Mouse (Mus musculus) CH12.LX (cell line): ENCODE measurements around the gene Tbc1d2b. TPM values are rescaled to one million over a fixed set of nuclear protein-coding genes. Genes with fewer than 3 reads are reported as not detected.

ENCODE experiments used
- DNase-seq: peaks from one replicate; pipeline ENCODE4 v3.0.0-alpha.2; 2013; ENCODE audit errors: extremely low read depth
- H3K27ac ChIP-seq: 2 replicates; pipeline ENCODE4 v1.5.1; 2012; ENCODE audit warnings: low read depth, mild to moderate bottlenecking, control low read depth, moderate library complexity; ENCODE audit not compliant: insufficient read depth
- H3K27me3 ChIP-seq: replicated peaks from 2 replicates; pipeline ENCODE3; 2012; ENCODE audit warnings: inconsistent platforms
- H3K36me3 ChIP-seq, 2 experiments: replicated peaks in 1 of 2; 2 replicates each; pipeline versions ENCODE3 to v1.6.1; 2012; ENCODE audit warnings: inconsistent platforms in 1 of 2, low read length in 1 of 2, mild to moderate bottlenecking in 1 of 2, mixed read lengths in 1 of 2, moderate library complexity in 1 of 2; ENCODE audit not compliant: control insufficient read depth in 1 of 2, insufficient read depth in 1 of 2
- H3K4me1 ChIP-seq, 2 experiments: 2 replicates each; pipeline ENCODE4 v1.6.1; 2012; ENCODE audit warnings: inconsistent platforms in 1 of 2, moderate library complexity in 1 of 2; ENCODE audit not compliant: insufficient read depth in 2 of 2, control insufficient read depth in 1 of 2
- H3K4me2 ChIP-seq: 2 replicates; pipeline ENCODE4 v1.6.1; 2012; ENCODE audit warnings: low read depth, mild to moderate bottlenecking, control low read depth; ENCODE audit not compliant: poor library complexity, insufficient read depth, severe bottlenecking
- H3K4me3 ChIP-seq, 3 experiments: fragments of 150-350 bp in 1 of 3; sonication (generic) in 1 of 3; replicated peaks in 1 of 3; 2 replicates each; pipeline versions ENCODE3 to v1.5.1; 2011 to 2012; ENCODE audit warnings: low read depth in 2 of 3, low read length in 2 of 3, mild to moderate bottlenecking in 2 of 3, moderate library complexity in 2 of 3, control low read depth in 1 of 3, improper control_type of control experiment in 1 of 3, inconsistent platforms in 1 of 3, mixed read lengths in 1 of 3; ENCODE audit not compliant: poor library complexity in 1 of 3
- H3K79me2 ChIP-seq: replicated peaks from 2 replicates; pipeline ENCODE4 v1.6.1; 2012; ENCODE audit warnings: mild to moderate bottlenecking, moderate library complexity; ENCODE audit not compliant: control insufficient read depth, poor library complexity, insufficient read depth, severe bottlenecking; ENCODE audit errors: extremely low read depth
- H3K9ac ChIP-seq: 2 replicates; pipeline ENCODE4 v1.6.1; 2012; ENCODE audit warnings: low read depth, mild to moderate bottlenecking, control low read depth, moderate library complexity; ENCODE audit not compliant: insufficient read depth
- H3K9me3 ChIP-seq: replicated peaks from 2 replicates; pipeline ENCODE3; 2012; ENCODE audit warnings: low read length, inconsistent platforms, mixed read lengths
- BHLHE40 ChIP-seq: IDR thresholded peaks from 2 replicates; pipeline ENCODE4 v1.6.1; 2011; ENCODE audit warnings: mild to moderate bottlenecking, low read depth, low read length, improper control_type of control experiment
- CHD1 ChIP-seq: IDR thresholded peaks from 2 replicates; pipeline ENCODE4 v1.6.1; 2012; ENCODE audit warnings: low read depth, low read length, improper control_type of control experiment, inconsistent platforms
- CHD2 ChIP-seq: IDR thresholded peaks from 2 replicates; pipeline ENCODE4 v1.6.1; 2011; ENCODE audit warnings: low read length, improper control_type of control experiment
- E2F4 ChIP-seq: IDR thresholded peaks from 2 replicates; pipeline ENCODE4 v1.6.1; 2011; ENCODE audit warnings: low read depth, low read length, improper control_type of control experiment; ENCODE audit not compliant: insufficient replicate concordance
- EP300 ChIP-seq: IDR thresholded peaks from 2 replicates; pipeline ENCODE4 v1.6.1; 2011; ENCODE audit warnings: low read length, improper control_type of control experiment
- GABPA ChIP-seq: IDR thresholded peaks from 2 replicates; pipeline ENCODE4 v1.6.1; 2012; ENCODE audit warnings: low read depth, low read length, improper control_type of control experiment, inconsistent platforms; ENCODE audit not compliant: insufficient replicate concordance
- IRF4 ChIP-seq: IDR thresholded peaks from 2 replicates; pipeline ENCODE4 v1.6.1; 2014; ENCODE audit warnings: low read depth, mild to moderate bottlenecking, inconsistent platforms, low read length, improper control_type of control experiment
- JUN ChIP-seq: IDR thresholded peaks from 2 replicates; pipeline ENCODE4 v1.6.1; 2011; ENCODE audit warnings: low read depth, mild to moderate bottlenecking, low read length, improper control_type of control experiment, moderate library complexity; ENCODE audit not compliant: insufficient read depth
- KAT2A ChIP-seq: IDR thresholded peaks from 2 replicates; pipeline ENCODE4 v1.6.1; 2012; ENCODE audit warnings: low read length, improper control_type of control experiment, inconsistent platforms; ENCODE audit not compliant: insufficient replicate concordance
- MAFK ChIP-seq: IDR thresholded peaks from 2 replicates; pipeline ENCODE4 v1.6.1; 2011; ENCODE audit warnings: low read length, improper control_type of control experiment; ENCODE audit not compliant: insufficient replicate concordance
- MXI1 ChIP-seq: IDR thresholded peaks from 2 replicates; pipeline ENCODE4 v1.6.1; 2011; ENCODE audit warnings: mild to moderate bottlenecking, low read depth, low read length, improper control_type of control experiment
- NRF1 ChIP-seq: IDR thresholded peaks from 2 replicates; pipeline ENCODE4 v1.6.1; 2014; ENCODE audit warnings: low read depth, mild to moderate bottlenecking, inconsistent platforms, low read length, improper control_type of control experiment, moderate library complexity
- SIN3A ChIP-seq: IDR thresholded peaks from 2 replicates; pipeline ENCODE4 v1.6.1; 2012; ENCODE audit warnings: low read length, improper control_type of control experiment, inconsistent platforms
- SMC3 ChIP-seq: IDR thresholded peaks from 2 replicates; pipeline ENCODE4 v1.6.1; 2011; ENCODE audit warnings: low read depth, low read length, improper control_type of control experiment
- TCF12 ChIP-seq: IDR thresholded peaks from 2 replicates; pipeline ENCODE4 v1.6.1; 2014; ENCODE audit warnings: low read depth, mild to moderate bottlenecking, inconsistent platforms, low read length, improper control_type of control experiment
- ZC3H11A ChIP-seq: IDR thresholded peaks from 2 replicates; pipeline ENCODE4 v1.6.1; 2012; ENCODE audit warnings: low read depth, mild to moderate bottlenecking, inconsistent platforms, low read length, improper control_type of control experiment
- ZMIZ1 ChIP-seq: IDR thresholded peaks from 2 replicates; pipeline ENCODE4 v1.6.1; 2012; ENCODE audit warnings: low read depth, mild to moderate bottlenecking, inconsistent platforms, low read length, improper control_type of control experiment
- dilution Hi-C: fragments of 300-500 bp; cut with MboI; formaldehyde crosslinking; loops from 2 replicates; pipeline ENCODE4 v1.14.3; 2020; ENCODE audit warnings: low sequenced_read_pairs; ENCODE audit not compliant: extremely low pct_unique_long_range_greater_than_20kb, extremely low pct_ligation_motif_present
- in situ Hi-C: fragments of 300-500 bp; cut with MboI; formaldehyde crosslinking; loops from 3 replicates; pipeline ENCODE4 v1.14.3; 2019; ENCODE audit warnings: low sequenced_read_pairs, low pct_ligation_motif_present, low pct_unique_long_range_greater_than_20kb, mixed read lengths
- polyA plus RNA-seq: library from polyadenylated mRNA; unstranded; fragments of >175 nt; gene quantifications from 2 replicates; pipeline ENCODE4 v1.2.1, GENCODE M21; 2012; ENCODE audit warnings: low read depth; ENCODE audit not compliant: insufficient read length
- total RNA-seq, 2 experiments: library from RNA; depleted of rRNA; stranded (reverse); fragments of 300-350 nt in 1 of 2; fragments of >200 nt in 1 of 2; gene quantifications; 2 replicates each; pipeline ENCODE4 v1.2.3; 2012 to 2014

Gene Tbc1d2b
- total and polyA plus RNA-seq, 3 experiments, result 0.60 to 1.3 (median 0.76) TPM

GRCm38 (mm10) chr9:90226742-90227096 is 43.9 kb downstream of the Tbc1d2b start:
- dilution Hi-C loops, result no loop called here
- no peak overlapping the region for H3K27ac ChIP-seq
- in situ Hi-C loops, result no loop called here

GRCm38 (mm10) chr9:90226081-90226741 is 44.4 kb downstream of the Tbc1d2b start:
- H3K4me1 ChIP-seq, result peaks cover 5 to 24% of the 10 kb centered on the region in 2 experiments; a peak in 3 of 4 replicates
- H3K79me2 ChIP-seq, result no peaks in the 10 kb centered on the region
- H3K4me3 ChIP-seq, result no peak overlapping the region
- H3K9ac ChIP-seq, result no peak overlapping the region
- no peaks in the 10 kb centered on the region for H3K27me3 ChIP-seq
- TF ChIP-seq KAT2A, result no peak
- TF ChIP-seq MAFK, result no peak
- no peak for TF ChIP-seq IRF4
- no peak for TF ChIP-seq SIN3A
- TF ChIP-seq EP300, result no peak
- no peak for TF ChIP-seq MXI1
- TF ChIP-seq TCF12, result no peak
- TF ChIP-seq BHLHE40, result no peak
- no peak for TF ChIP-seq ZMIZ1
- no peak for TF ChIP-seq CHD1
- TF ChIP-seq ZC3H11A, result no peak
- no peak for TF ChIP-seq JUN
- TF ChIP-seq E2F4, result no peak
- TF ChIP-seq CHD2, result no peak
- TF ChIP-seq SMC3, result no peak
- no peak for TF ChIP-seq GABPA
- no peaks in the 10 kb centered on the region for H3K9me3 ChIP-seq
- DNase-seq, result no peak
- H3K27ac ChIP-seq, result no peak overlapping the region
- in situ Hi-C loops, result no loop called here
- dilution Hi-C loops, result no loop called here
- H3K4me2 ChIP-seq, result no peak overlapping the region
- H3K36me3 ChIP-seq, result peaks cover 0 to 9% of the 10 kb centered on the region in 2 experiments

More at GRCm38 (mm10) chr9:90226742-90227096, 43.9 kb downstream of the Tbc1d2b start:
- Histone ChIP-seq H3K9me3 (no peaks in the 10 kb centered on the region), H3K4me1 (peaks cover 5 to 24% of the 10 kb centered on the region in 2 experiments; a peak in 3 of 4 replicates), H3K79me2 (no peaks in the 10 kb centered on the region), H3K9ac (no peak overlapping the region)
- TF ChIP-seq MAFK (peak; percentile 48; the same call in 1 of the 2 replicates), NRF1 (no peak)
- TF ChIP-seq, all 38 proteins: peak for 1
- no peak for DNase-seq
- Histone ChIP-seq H3K4me2 (no peak overlapping the region), H3K27me3 (no peaks in the 10 kb centered on the region), H3K36me3 (peaks cover 0 to 9% of the 10 kb centered on the region in 2 experiments), H3K4me3 (no peak overlapping the region)
